Mouse (Mus musculus): ENCODE data around the gene Gm20479.

The Gm20479 gene

GRCm38 (mm10) chr7:27331854-27332253 is 25.4 kb downstream of the Gm20479 start:
- CTCF ChIA-PET, result interaction anchor here (0.6 to 8.5 kb wide), 73 partner anchors 9 to 1576 kb away, joined by 3 to 173 read pairs (median 6); partner anchors contain the start of genes Coq8b (in 1 of the 4), Itpkc (in 1 of the 4), Sertad3 (in 1 of the 4) and Shkbp1 (in 1 of the 4)
- POLR2A ChIA-PET, result interaction anchor here in 3 of 4 experiments (0.5 to 21.4 kb wide), 80 partner anchors 9 to 1542 kb away, joined by 3 to 590 read pairs (median 5); partner anchors contain the start of genes BC024978 (in 2 of the 3), Gm20479 (in 2 of the 3), Shkbp1 (in 2 of the 3) and Snrpa (in 2 of the 3)

- CTCF ChIA-PET, result interaction anchor here (0.5 to 8.5 kb wide), 69 partner anchors 9 to 1576 kb away, joined by 3 to 173 read pairs (median 6); partner anchors contain the start of genes Itpkc (in 1 of the 4), Sertad3 (in 1 of the 4) and Shkbp1 (in 1 of the 4)
Observed at GRCm38 (mm10) chr7:27331541-27331851, 25.7 kb downstream of the Gm20479 start.

GRCm38 (mm10) chr7:27330709-27331540 is 26.3 kb downstream of the Gm20479 start:
- ChIA-PET CTCF (interaction anchor here (0.5 to 8.5 kb wide), 75 partner anchors 9 to 433 kb away, joined by 3 to 173 read pairs (median 5); partner anchors contain the start of genes Coq8b (in 1 of the 4), Itpkc (in 1 of the 4), Sertad1 (in 1 of the 4) and Shkbp1 (in 1 of the 4)), POLR2A (interaction anchor here (0.6 to 21.4 kb wide), 98 partner anchors 9 to 401 kb away, joined by 3 to 590 read pairs (median 5); partner anchors contain the start of genes BC024978 (in 2 of the 4), Gm20479 (in 2 of the 4), Sertad1 (in 2 of the 4) and Shkbp1 (in 2 of the 4))

More at GRCm38 (mm10) chr7:27331541-27331851, 25.7 kb downstream of the Gm20479 start:
- POLR2A ChIA-PET, result interaction anchor here (0.5 to 21.4 kb wide), 81 partner anchors 9 to 400 kb away, joined by 3 to 590 read pairs (median 6); partner anchors contain the start of genes BC024978 (in 2 of the 4), Gm20479 (in 2 of the 4), Shkbp1 (in 2 of the 4) and Snrpa (in 2 of the 4)

- POLR2A ChIA-PET, result interaction anchor here in 3 of 4 experiments (0.6 to 21.4 kb wide), 37 partner anchors 8 to 960 kb away, joined by 3 to 590 read pairs (median 8); partner anchors contain the start of genes BC024978 (in 2 of the 3), Gm20479 (in 2 of the 3), Sertad1 (in 2 of the 3) and Shkbp1 (in 2 of the 3)
- CTCF ChIA-PET, result interaction anchor here (0.6 to 8.5 kb wide), 24 partner anchors 12 to 237 kb away, joined by 3 to 173 read pairs (median 6); no protein-coding TSS in a partner anchor
Observed at GRCm38 (mm10) chr7:27329981-27330380, 27.2 kb downstream of the Gm20479 start.

- ChIA-PET CTCF (interaction anchor here (0.6 to 8.5 kb wide), 16 partner anchors 13 to 238 kb away, joined by 3 to 173 read pairs (median 6); no protein-coding TSS in a partner anchor), POLR2A (interaction anchor here in 3 of 4 experiments (0.6 to 21.4 kb wide), 17 partner anchors 10 to 960 kb away, joined by 3 to 590 read pairs (median 6); partner anchors contain the start of genes Gm20479 (in 1 of the 3) and Shkbp1 (in 1 of the 3))
Observed at GRCm38 (mm10) chr7:27329326-27329947, 27.8 kb downstream of the Gm20479 start.

- POLR2A ChIA-PET, result interaction anchor here (0.8 to 21.4 kb wide), 15 partner anchors 11 to 158 kb away, joined by 3 to 590 read pairs (median 6); partner anchors contain the start of genes Coq8b (in 1 of the 4), Gm20479 (in 1 of the 4), Sertad1 (in 1 of the 4) and Shkbp1 (in 1 of the 4)
- CTCF ChIA-PET, result interaction anchor here (1.0 to 8.5 kb wide), 12 partner anchors 20 to 80 kb away, joined by 3 to 173 read pairs (median 5); no protein-coding TSS in a partner anchor
Observed at GRCm38 (mm10) chr7:27328648-27329047, 28.6 kb downstream of the Gm20479 start.

GRCm38 (mm10) chr7:27328161-27328560 is 29.1 kb downstream of the Gm20479 start:
- POLR2A ChIA-PET, result interaction anchor here (0.8 to 21.4 kb wide), 13 partner anchors 11 to 159 kb away, joined by 3 to 590 read pairs (median 9); partner anchors contain the start of genes Coq8b (in 1 of the 4), Gm20479 (in 1 of the 4), Sertad1 (in 1 of the 4) and Shkbp1 (in 1 of the 4)

GRCm38 (mm10) chr7:27327500-27327899 is 29.7 kb downstream of the Gm20479 start:
- ChIA-PET CTCF (interaction anchor here in 3 of 4 experiments (0.9 to 8.5 kb wide), 5 partner anchors 19 to 82 kb away, joined by 4 to 173 read pairs (median 68); no protein-coding TSS in a partner anchor), POLR2A (interaction anchor here in 3 of 4 experiments (1.1 to 21.4 kb wide), 10 partner anchors 10 to 159 kb away, joined by 3 to 590 read pairs (median 10); partner anchors contain the start of genes Gm20479 (in 1 of the 3), Sertad1 (in 1 of the 3) and Shkbp1 (in 1 of the 3))

More at GRCm38 (mm10) chr7:27328161-27328560, 29.1 kb downstream of the Gm20479 start:
- CTCF ChIA-PET, result interaction anchor here (0.9 to 8.5 kb wide), 11 partner anchors 19 to 81 kb away, joined by 3 to 173 read pairs (median 5); no protein-coding TSS in a partner anchor

GRCm38 (mm10) chr7:27326101-27326880 is 30.9 kb downstream of the Gm20479 start:
- CTCF ChIA-PET, result interaction anchor here (0.6 to 2.4 kb wide), 35 partner anchors 8 to 181 kb away, joined by 3 to 37 read pairs (median 4); partner anchors contain the start of genes Sertad1 (in 1 of the 4) and Shkbp1 (in 1 of the 4)
- POLR2A ChIA-PET, result interaction anchor here (0.5 to 21.4 kb wide), 61 partner anchors 9 to 1138 kb away, joined by 3 to 590 read pairs (median 4); partner anchors contain the start of genes BC024978 (in 2 of the 4), Ltbp4 (in 2 of the 4), Shkbp1 (in 2 of the 4) and Snrpa (in 2 of the 4)

GRCm38 (mm10) chr7:27325697-27326096 is 31.5 kb downstream of the Gm20479 start:
- ChIA-PET CTCF (interaction anchor here (0.6 to 2.4 kb wide), 37 partner anchors 8 to 182 kb away, joined by 3 to 37 read pairs (median 4); partner anchors contain the start of genes Sertad1 (in 1 of the 4) and Shkbp1 (in 1 of the 4)), POLR2A (interaction anchor here (0.5 to 21.4 kb wide), 63 partner anchors 8 to 1139 kb away, joined by 3 to 590 read pairs (median 4); partner anchors contain the start of genes BC024978 (in 2 of the 4), Ltbp4 (in 2 of the 4), Shkbp1 (in 2 of the 4) and Snrpa (in 2 of the 4))

- POLR2A ChIA-PET, result interaction anchor here (0.9 to 21.4 kb wide), 20 partner anchors 7 to 183 kb away, joined by 3 to 590 read pairs (median 9); partner anchors contain the start of genes BC024978 (in 1 of the 4), Sertad1 (in 1 of the 4), Shkbp1 (in 1 of the 4) and Snrpa (in 1 of the 4)
Observed at GRCm38 (mm10) chr7:27324928-27325327, 32.3 kb downstream of the Gm20479 start.

GRCm38 (mm10) chr7:27324161-27324560 is 33.1 kb downstream of the Gm20479 start:
- POLR2A ChIA-PET, result interaction anchor here in 3 of 4 experiments (2.9 to 21.4 kb wide), 6 partner anchors 9 to 20 kb away, joined by 19 to 590 read pairs (median 34); no protein-coding TSS in a partner anchor
- CTCF ChIA-PET, result interaction anchor here in 2 of 4 experiments (1.1 to 2.4 kb wide), 3 partner anchors 15 to 39 kb away, joined by 3 to 18 read pairs (median 13); no protein-coding TSS in a partner anchor

More at GRCm38 (mm10) chr7:27324928-27325327, 32.3 kb downstream of the Gm20479 start:
- CTCF ChIA-PET, result interaction anchor here in 3 of 4 experiments (0.8 to 2.4 kb wide), 12 partner anchors 16 to 150 kb away, joined by 3 to 37 read pairs (median 5); no protein-coding TSS in a partner anchor

- ChIA-PET POLR2A (interaction anchor here in 3 of 4 experiments (0.6 to 21.4 kb wide), 11 partner anchors 9 to 227 kb away, joined by 3 to 590 read pairs (median 6); partner anchors contain the start of gene Sertad1 (in 1 of the 3)), CTCF (interaction anchor here in 3 of 4 experiments (0.6 to 1.6 kb wide), 7 partner anchors 9 to 96 kb away, joined by 3 to 11 read pairs (median 5); no protein-coding TSS in a partner anchor)
Observed at GRCm38 (mm10) chr7:27323001-27323400, 34.2 kb downstream of the Gm20479 start.

GRCm38 (mm10) chr7:27322291-27322690 is 34.9 kb downstream of the Gm20479 start:
- ChIA-PET CTCF (interaction anchor here (0.6 to 1.6 kb wide), 9 partner anchors 8 to 204 kb away, joined by 3 to 11 read pairs (median 4); no protein-coding TSS in a partner anchor), POLR2A (interaction anchor here in 3 of 4 experiments (0.6 to 21.4 kb wide), 10 partner anchors 9 to 165 kb away, joined by 3 to 590 read pairs (median 6); partner anchors contain the start of gene Sertad1 (in 1 of the 3))

- POLR2A ChIA-PET, result interaction anchor here in 3 of 4 experiments (0.5 to 21.4 kb wide), 6 partner anchors 10 to 76 kb away, joined by 3 to 590 read pairs (median 4); no protein-coding TSS in a partner anchor
Observed at GRCm38 (mm10) chr7:27319411-27319810, 37.8 kb downstream of the Gm20479 start.

More at GRCm38 (mm10) chr7:27319411-27319810, 37.8 kb downstream of the Gm20479 start:
- CTCF ChIA-PET, result interaction anchor here in 2 of 4 experiments (0.5 to 2.0 kb wide), 4 partner anchors 12 to 46 kb away, joined by 4 to 5 read pairs (median 4); no protein-coding TSS in a partner anchor
